Mouse (Mus musculus): ENCODE results near the gene Cltc.

GRCm38 (mm10) chr11:86668169-86668568 lies 89.2 kb downstream of the Cltc start:
- TF ChIP-seq CTCF (IDR thresholded peaks at IDR 0.05; ENCODE audit: low read depth, low read length) (no peak), TAL1 (conservative IDR thresholded peaks at IDR 0.05; ENCODE audit: low read depth, low read length) (no peak), GATA1 (IDR thresholded peaks at IDR 0.05; ENCODE audit: borderline replicate concordance, low read length) (no peak), GATA2 (IDR thresholded peaks at IDR 0.05; ENCODE audit: borderline replicate concordance, low read depth, low read length) (no peak), POLR2AphosphoS5 (IDR thresholded peaks at IDR 0.05; ENCODE audit: insufficient replicate concordance, low read depth, low read length) (no peak)
